ENCODE assay signal across 8 mouse cellular contexts in the genomic region with DNA sequence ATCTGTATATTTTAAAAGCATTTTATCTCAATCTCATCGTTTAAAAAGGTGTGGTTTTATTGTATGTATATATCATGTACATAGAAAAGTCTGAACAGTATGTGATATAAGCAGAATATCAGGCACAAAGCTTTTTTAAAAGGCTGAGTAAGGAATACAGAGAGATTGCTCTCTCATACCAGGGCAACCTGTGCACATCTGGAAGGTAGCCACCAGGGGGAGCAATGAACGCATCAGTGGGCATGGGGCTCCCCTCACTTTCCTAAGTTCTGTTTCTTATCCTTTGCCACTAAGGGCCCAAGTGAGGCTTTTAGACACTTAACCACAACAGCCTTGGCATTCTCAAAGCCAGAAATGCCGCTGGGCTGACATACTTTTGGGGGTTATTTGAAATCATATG.
DNase-seq lines count a peak whose midpoint lies in the region; ATAC-seq and TF ChIP-seq lines count a peak whose summit lies in the region.

No protein-coding gene starts in this region.

- TF ChIP-seq CTCF in stomach, postnatal 0 days (IDR thresholded peaks at IDR 0.05; ENCODE audit: low read depth): peak; percentile 93

- intact Hi-C loops in left cerebral cortex, postnatal 4 days (cut with DNase I): loop anchor here (5.0 kb wide), 1 partner anchor 189 kb away; no protein-coding TSS in a partner anchor

- H3K4me2 ChIP-seq in neural tube, embryonic 15.5 days: no peak overlapping the region
- no peak overlapping the region for H3K4me2 ChIP-seq in stomach, postnatal 0 days (replicated peaks; ENCODE audit: low read depth)

- 26% methylated on average over 3 of the region's 3 CpGs for WGBS in neural tube, embryonic 15.5 days
- 18% methylated on average over 3 of the region's 3 CpGs for WGBS in stomach, postnatal 0 days

- H3K27me3 ChIP-seq in neural tube, embryonic 15.5 days (replicated peaks): no peaks in the 10 kb centered on the region
- no peaks in the 10 kb centered on the region for H3K27me3 ChIP-seq in stomach, postnatal 0 days (ENCODE audit: control insufficient read depth, insufficient read depth, low read length)

- no peak overlapping the region for H3K4me3 ChIP-seq in neural tube, embryonic 15.5 days (replicated peaks)
- no peak overlapping the region for H3K4me3 ChIP-seq in stomach, postnatal 0 days (ENCODE audit: low read depth, low read length)

- peaks cover under 1% of the 10 kb centered on the region; the same call in 1 of the 2 replicates for H3K36me3 ChIP-seq in neural tube, embryonic 15.5 days
- peaks cover 19% of the 10 kb centered on the region for H3K36me3 ChIP-seq in stomach, postnatal 0 days (ENCODE audit: control insufficient read depth, insufficient read depth, low read length)

- 0 out of 2 replicates have a peak, but pooled peaks cover 2% of the 10 kb centered on the region for H3K4me1 ChIP-seq in neural tube, embryonic 15.5 days
- H3K4me1 ChIP-seq in stomach, postnatal 0 days (replicated peaks; ENCODE audit: control insufficient read depth, insufficient read depth): no peaks in the 10 kb centered on the region

- H3K27ac ChIP-seq in neural tube, embryonic 15.5 days (replicated peaks): no peak overlapping the region
- H3K27ac ChIP-seq in stomach, postnatal 0 days (replicated peaks): 0 out of 2 replicates have a peak overlapping the region, but pooled peaks have one; percentile 8

- TF ChIP-seq EP300 in stomach, postnatal 0 days (optimal IDR thresholded peaks at IDR 0.05): no peak

- no peak overlapping the region for H3K9ac ChIP-seq in neural tube, embryonic 15.5 days (replicated peaks)
- H3K9ac ChIP-seq in stomach, postnatal 0 days (ENCODE audit: low read length): no peak overlapping the region

- no peaks in the 10 kb centered on the region for H3K9me3 ChIP-seq in neural tube, embryonic 15.5 days (replicated peaks)
- no peaks in the 10 kb centered on the region for H3K9me3 ChIP-seq in stomach, postnatal 0 days (ENCODE audit: control insufficient read depth, low read length)

- ATAC-seq in neural tube, embryonic 15.5 days (ENCODE audit: low FRiP score): no peak
- ATAC-seq in inflammation-experienced regulatory T-cells, adult 6 months: peak; percentile 60
- ATAC-seq in stomach, postnatal 0 days (ENCODE audit: low FRiP score, low TSS enrichment): peak; percentile 53; the same call in 1 of the 2 replicates

- peak; percentile 63 for DNase-seq in neural tube, embryonic 10.5 days (ENCODE audit: extremely low spot score, low spot score)
- peak; percentile 55 for DNase-seq in cerebellum, adult 9-10 months
- DNase-seq in gastrocnemius, adult 8-10 months (ENCODE audit: low spot score in 2 of 2): peak; percentile 25 to 34
- peak; percentile 62 for DNase-seq in left cerebral cortex, postnatal 4 days
- DNase-seq in natural killer cell, adult 2 months (ENCODE audit: low spot score in 2 of 2): peak; percentile 44 to 60
- peak; percentile 73 for DNase-seq in stomach, postnatal 0 days (ENCODE audit: low spot score)
